Mouse (Mus musculus) left cerebral cortex, postnatal 36 days (tissue): ENCODE results near the gene Hsp90ab1. TPM values are rescaled to one million over a fixed set of nuclear protein-coding genes. Genes with fewer than 3 reads are reported as not detected.
A peak's percentile ranks its signal among the peaks of the same experiment; 100 is the strongest.

Experiments
- DNase-seq, 2 experiments: peaks; one replicate each; pipeline ENCODE4 v3.0.0; 2021 to 2022; ENCODE audit warnings: low spot score in 2 of 2, mixed read lengths in 1 of 2
- intact Hi-C: fragments of 180-260 bp; cut with DNase I; formaldehyde crosslinking; loops from one replicate; pipeline ENCODE4 v1.15.1; 2025
- total RNA-seq, 2 experiments: library from RNA; stranded (reverse); gene quantifications; 2 replicates each; pipeline ENCODE4 v1.2.3; 2021

Hsp90ab1 gene
- 1,000 to 10,000 TPM; 1,413 to 1,526 TPM for total RNA-seq

DNA sequence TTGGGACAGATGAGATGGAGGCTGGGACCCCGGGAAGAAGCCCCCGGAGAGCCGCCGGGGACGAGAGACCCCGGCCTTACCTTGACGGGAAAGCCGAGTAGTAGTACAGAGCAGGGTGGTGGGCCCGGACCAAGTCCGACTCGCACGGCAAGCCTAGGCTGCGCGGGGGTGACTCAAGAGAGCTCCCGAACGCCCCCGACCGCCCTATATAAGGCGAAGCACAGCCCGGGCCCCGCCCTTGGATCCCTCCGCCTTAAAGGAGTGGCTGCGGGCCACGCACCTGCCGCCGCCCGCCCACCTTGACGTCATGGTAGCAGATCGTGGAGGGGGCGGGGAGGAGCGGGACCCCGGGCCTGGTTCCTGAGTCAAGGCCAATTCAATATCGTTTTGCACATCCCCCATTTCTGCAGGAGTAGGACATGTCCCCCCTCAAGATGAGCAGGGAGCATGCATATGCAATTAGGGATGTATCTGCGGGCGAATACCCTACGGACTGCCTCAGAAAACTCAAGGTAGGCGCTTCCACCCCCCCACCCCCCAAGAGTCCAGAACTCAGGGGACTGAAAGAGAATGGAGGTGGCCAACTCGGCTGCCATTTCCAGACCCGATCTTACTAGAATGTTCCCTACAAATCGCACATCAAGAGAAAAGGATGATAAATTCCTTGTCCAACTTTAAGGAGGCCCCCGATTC, at the start of gene Hsp90ab1:
Gene Hsp90ab1, minus strand, starts transcription at position 185 of the 693 bp plus-strand sequence.
- intact Hi-C loops: no loop called here
- peak; percentile 99 for DNase-seq

DNA sequence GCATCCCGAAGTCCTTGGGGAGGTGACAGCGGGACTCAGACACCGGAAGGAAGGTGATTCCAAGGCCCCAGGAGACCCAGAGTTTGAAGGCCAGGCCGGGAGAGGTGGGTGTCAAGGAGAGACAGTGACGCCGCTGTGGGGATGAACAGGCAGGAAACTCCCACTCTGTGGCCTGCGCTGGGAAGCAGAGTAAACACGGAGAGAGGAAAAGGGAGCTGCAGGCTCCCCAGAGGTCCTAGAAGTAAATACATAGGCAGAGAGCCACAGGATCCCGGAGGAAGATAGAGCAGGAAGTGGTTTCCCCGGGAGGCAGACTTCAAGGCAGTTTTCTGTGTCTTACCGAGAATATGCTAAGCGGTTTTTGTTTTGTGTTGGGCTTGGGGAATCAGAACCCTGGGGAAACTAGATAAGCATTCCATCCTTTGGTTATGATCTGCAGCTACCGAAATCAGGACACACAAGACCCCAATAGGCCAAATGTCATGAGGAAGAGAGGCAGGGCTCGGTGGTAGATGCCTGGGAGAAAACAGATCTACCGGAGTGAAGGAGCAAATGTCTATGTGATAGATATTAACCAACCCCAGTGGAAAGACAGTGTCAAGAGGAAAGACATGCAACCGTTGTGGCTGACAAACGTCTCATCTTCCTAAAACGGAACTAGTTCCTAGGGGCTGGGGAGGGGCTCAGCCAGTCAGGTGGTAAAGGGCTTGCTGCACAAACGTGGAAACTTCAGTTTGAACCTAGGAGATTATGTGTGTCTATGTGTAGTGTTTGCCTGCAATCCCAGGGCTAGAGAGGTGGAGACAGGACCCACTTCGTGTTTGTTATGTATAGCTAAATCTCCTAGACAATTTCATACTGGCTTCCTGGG, 46.5 kb upstream of the Hsp90ab1 start:
- DNase-seq: no peak
- intact Hi-C loops: no loop called here

DNA sequence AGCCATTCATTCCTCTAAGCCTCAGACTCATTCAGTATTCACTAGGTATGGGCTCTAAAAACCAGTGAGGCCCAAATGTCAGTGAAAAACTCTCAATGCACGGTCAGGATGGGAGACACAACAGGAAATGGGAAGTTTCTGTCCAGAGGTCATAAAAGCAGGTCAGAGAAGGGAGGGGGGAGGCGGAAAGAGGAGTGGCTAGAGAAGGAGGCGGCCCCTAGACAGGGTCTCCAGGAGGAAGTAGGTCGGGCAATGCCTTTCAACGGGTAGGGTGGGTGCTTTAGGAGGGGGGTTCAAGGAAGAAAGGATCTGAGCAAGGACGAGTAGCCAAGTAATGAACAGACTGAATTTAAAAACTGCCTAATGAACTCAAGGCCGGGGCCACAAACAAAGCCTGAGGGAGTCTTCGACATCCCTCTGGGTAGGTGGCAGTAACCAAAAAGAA, 45.9 kb upstream of the Hsp90ab1 start:
- DNase-seq: no peak
- intact Hi-C loops: no loop called here

GRCm38 (mm10) chr17:45617655-45618054, 44.6 kb upstream of the Hsp90ab1 start:
- intact Hi-C loops: no loop called here
- no peak for DNase-seq

DNA sequence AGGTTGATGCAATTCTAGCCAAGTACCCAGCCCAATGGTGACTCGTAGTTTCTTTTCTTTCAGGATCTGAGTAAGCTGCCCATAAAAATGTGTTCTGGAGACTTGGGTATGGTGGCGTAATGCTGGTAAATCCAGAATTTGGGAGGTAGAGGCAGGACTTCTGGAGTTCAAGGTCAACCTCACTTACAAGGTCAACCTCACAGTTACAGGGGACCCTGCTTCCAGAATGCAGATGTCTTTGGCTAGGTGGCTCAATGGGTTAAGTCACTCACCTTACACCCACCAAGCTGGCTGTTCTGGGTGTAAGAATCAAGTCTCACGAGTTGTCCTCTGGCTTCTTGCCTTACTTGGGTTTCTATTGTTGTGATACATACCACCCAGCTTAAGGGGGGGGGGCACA, 43.6 kb upstream of the Hsp90ab1 start:
- DNase-seq: no peak
- intact Hi-C loops: no loop called here

GRCm38 (mm10) chr17:45616046-45616650, 43.1 kb upstream of the Hsp90ab1 start:
- DNase-seq: no peak
- intact Hi-C loops: no loop called here

DNA sequence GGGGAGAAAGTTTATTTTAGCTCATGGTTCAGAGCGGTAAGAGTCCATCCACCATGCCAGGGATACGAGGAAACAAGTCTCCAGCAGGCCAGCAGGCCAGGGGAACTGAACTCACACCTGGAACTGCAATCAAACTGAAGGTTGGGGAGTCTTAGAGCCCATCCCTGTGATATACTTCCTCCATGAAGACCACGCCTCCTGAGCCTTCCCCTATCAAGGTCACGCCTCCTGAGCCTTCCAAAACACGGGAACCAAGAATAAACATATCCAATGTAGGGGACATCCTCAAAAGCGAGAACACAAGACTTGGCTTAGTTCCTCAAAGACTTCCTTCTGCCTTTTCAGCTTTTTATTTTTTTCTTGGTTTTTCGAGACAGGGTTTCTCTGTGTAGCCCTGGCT, 39.9 kb upstream of the Hsp90ab1 start:
- intact Hi-C loops: no loop called here
- DNase-seq: no peak

DNA sequence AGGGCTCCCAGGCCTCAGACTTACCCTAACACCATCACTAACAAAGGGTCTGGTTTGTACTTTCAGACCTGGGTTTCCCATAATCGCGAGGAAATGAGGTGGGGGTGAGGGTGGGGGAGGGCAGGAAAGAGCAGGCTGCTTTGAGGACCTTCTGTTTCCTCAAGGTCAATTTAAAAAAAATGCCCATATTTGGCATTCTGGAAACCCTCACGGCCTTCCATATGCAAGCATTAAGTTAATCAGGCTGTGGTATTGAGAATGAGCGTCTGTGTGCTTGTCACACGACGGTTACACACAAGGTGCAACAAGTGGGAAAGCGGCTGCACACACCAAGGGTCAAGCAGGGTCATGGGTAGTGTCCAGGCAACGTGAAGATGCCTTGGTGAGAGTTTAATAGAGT, 38.9 kb upstream of the Hsp90ab1 start:
- DNase-seq: no peak
- intact Hi-C loops: no loop called here

DNA sequence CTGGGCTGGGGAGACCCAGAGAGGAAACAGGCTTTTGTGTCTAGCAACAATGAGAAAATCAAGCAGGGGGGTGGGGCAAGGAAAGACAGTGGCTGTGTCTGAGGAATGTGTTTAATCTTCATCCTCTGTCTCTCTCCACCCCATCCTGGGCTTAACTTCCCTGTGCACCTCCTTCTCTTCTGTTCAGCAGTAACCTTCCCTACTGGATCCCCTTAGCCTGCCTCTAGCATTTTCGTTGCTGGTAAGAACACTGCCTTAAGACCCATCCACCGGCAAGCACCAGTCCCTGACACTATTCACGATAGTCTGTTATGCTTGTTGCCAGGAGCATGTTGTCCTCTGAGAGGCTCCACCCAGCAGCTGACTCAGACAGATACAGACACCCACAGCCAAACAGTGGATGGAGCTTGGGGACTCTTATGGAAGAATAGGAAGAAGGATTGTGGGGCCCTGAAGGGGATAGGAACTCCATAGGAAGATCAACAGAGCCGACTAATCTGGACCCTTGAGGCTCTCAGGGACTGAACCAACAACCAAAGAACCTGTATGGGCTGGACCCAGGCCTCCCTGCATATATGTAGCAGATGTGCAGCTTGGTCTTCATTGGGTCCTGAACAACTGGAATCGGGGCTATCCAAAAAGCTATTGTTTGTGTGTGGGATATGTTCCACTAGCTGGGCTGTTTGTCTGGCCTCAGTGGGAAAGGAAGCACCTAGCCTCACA, 37.2 kb upstream of the Hsp90ab1 start:
- no peak for DNase-seq

GRCm38 (mm10) chr17:45608396-45608795, 35.3 kb upstream of the Hsp90ab1 start:
- no peak for DNase-seq
- intact Hi-C loops: no loop called here

More for the DNA sequence above, 37.2 kb upstream of the Hsp90ab1 start:
- intact Hi-C loops: no loop called here

- DNase-seq: no peak
- intact Hi-C loops: no loop called here
Observed at GRCm38 (mm10) chr17:45606992-45607879, 34.2 kb upstream of the Hsp90ab1 start.

DNA sequence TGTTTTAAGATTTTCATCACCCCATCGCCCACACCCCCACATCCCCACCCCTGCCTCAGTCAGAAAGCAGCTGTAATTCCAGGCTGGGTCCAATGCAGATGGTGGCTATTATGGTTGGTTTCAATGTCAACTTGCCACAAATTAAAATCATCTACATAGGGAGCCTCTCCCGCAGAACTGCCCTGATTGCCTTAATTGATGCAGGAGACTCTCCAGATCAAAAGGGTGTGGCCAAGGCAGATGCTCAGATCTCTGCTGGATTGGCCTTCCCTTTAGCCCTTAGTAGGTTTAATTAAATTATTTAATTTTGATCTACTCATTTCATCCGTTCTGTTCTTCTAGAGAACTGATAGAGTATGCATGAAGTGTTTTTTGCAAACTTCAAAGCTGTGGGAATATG, 29.9 kb upstream of the Hsp90ab1 start:
- no peak for DNase-seq
- intact Hi-C loops: no loop called here

DNA sequence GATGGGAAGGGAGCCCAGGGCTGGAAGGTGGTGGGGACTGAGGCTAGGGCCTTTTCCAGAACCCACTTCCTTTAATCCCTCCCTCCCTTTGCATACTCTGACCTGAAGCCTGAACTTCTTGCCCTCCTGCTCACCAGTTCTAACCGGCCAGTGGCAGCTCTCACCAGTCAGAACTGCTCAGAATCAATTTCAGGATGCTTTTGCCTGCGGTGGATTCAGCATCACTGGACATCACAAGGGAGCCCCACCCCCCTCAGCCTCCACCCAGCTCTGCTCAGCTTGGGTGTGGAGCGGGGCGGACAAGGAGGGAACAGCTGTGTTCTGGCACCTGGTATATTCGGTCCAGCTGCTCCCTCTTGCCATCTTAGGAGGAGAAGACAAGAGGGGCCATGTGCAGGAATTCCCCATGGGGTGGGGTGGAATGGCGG, 28.8 kb upstream of the Hsp90ab1 start, which contains the start of gene Mymx:
Gene Mymx, minus strand, starts transcription at position 226 of the 428 bp plus-strand sequence.
- no peak for DNase-seq
- intact Hi-C loops: no loop called here

GRCm38 (mm10) chr17:45601325-45601724, 28.3 kb upstream of the Hsp90ab1 start:
- intact Hi-C loops: no loop called here
- no peak for DNase-seq

GRCm38 (mm10) chr17:45600267-45600666, 27.2 kb upstream of the Hsp90ab1 start:
- intact Hi-C loops: no loop called here
- no peak for DNase-seq

DNA sequence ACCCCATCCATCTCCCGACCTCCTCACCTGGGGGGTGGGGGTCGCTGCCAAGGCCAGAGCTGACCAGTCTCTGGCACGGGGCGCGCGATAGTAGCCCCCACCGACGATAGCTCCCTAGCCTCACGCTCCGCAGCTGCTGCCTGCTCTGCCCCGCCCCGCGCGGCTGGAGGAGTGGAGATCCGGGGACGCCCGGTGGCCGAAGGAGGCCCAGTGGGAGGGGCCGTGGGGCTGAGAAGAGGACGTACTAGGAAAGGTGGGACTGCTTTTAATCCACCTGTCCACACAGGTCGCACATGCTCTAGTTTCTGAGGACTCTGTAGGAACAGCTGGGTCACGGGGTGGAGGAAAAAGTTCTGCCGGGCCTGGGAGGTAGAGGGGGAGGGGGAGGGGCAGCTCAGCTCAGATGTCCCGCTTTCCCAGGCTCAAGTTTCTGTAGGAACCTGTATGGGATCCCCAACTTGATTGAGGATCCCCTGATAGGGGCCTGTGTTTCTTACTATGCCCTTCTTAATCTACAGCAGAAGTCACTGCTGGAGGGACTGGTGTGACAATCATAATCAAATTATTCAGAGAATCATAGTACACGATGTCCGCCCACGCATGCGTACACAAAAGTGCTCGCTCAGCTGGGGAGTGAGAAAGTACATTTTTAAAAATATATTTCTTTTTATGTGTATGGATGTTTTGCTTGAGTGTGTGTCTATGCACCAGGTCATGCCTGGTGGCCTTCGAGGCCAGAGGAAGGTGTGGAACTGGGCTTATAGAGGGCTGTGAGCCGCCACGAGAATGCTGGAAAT, 26.6 kb upstream of the Hsp90ab1 start, which contains the start of gene Slc29a1:
Gene Slc29a1, minus strand, starts transcription at position 161 of the 797 bp plus-strand sequence.
- no peak for DNase-seq
- intact Hi-C loops: no loop called here

DNA sequence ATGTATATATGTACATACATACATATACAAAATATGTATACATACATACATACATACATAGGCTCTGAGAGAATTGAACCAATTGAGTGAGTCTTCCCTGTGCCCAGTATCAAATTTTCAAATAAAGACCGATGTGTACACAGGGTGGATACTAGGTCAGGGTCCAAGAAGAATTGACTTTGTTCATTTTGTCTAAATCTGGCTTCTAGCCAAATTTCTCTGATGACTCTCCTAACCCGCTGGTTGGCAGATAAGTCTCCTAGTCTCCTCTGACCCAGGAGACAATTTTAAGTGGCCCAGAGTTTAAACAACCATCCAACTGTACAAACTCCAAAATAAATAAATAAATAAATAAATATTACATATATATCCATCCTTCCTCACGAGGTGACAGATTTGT, 25.8 kb upstream of the Hsp90ab1 start:
- intact Hi-C loops: no loop called here
- DNase-seq: no peak

DNA sequence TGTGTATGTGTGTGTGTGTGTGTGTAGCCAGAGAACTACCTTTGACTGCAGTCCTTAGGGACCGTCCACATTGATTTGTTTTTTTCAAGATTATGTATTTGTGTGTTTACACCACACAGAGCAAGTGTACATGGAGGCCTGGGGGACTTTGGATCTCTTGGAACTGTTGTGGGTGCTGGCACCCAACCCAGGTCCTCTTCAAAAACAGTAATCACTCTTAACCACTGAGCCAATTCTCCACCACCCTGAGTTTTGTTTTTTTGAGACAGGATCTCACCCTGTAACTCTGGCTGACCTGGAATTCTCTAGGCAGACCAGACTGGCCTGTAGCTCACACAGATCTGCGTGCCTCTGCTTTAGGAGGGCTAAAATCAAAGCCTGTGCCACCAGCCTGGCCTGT, 25.3 kb upstream of the Hsp90ab1 start:
- intact Hi-C loops: no loop called here
- no peak for DNase-seq
